Mouse (Mus musculus) thymus, adult 2 months (tissue): Measurements from ENCODE around the gene Swi5. TPM values are rescaled to one million over a fixed set of nuclear protein-coding genes. Genes with fewer than 3 reads are reported as not detected.

ENCODE experiments used
- DNase-seq: peaks from one replicate; pipeline ENCODE4 v3.0.0; 2021
- H3K27ac ChIP-seq: fragments of 200-500 bp; 2 replicates; pipeline ENCODE4 v1.5.1; 2012; ENCODE audit warnings: low read length, control low read depth; ENCODE audit not compliant: control insufficient read depth, insufficient read depth
- H3K27me3 ChIP-seq: fragments of 200-500 bp; 2 replicates; pipeline ENCODE4 v1.6.1; 2012; ENCODE audit warnings: mild to moderate bottlenecking, low read length, moderate library complexity, mixed read lengths; ENCODE audit not compliant: control insufficient read depth, insufficient read depth
- H3K36me3 ChIP-seq: fragments of 200-500 bp; 2 replicates; pipeline ENCODE4 v1.6.1; 2012; ENCODE audit warnings: mild to moderate bottlenecking, low read length, moderate library complexity; ENCODE audit not compliant: control insufficient read depth, insufficient read depth
- H3K4me1 ChIP-seq: fragments of 200-500 bp; replicated peaks from 2 replicates; pipeline ENCODE4 v1.6.1; 2012; ENCODE audit warnings: low read length; ENCODE audit not compliant: control insufficient read depth, insufficient read depth
- H3K4me3 ChIP-seq: fragments of 200-500 bp; 2 replicates; pipeline ENCODE4 v1.5.1; 2012; ENCODE audit warnings: mild to moderate bottlenecking, low read length, control low read depth, moderate library complexity; ENCODE audit not compliant: control insufficient read depth, insufficient read depth
- CTCF ChIP-seq: fragments of 200-500 bp; IDR thresholded peaks from 2 replicates; pipeline ENCODE4 v1.5.1; 2012; ENCODE audit warnings: mild to moderate bottlenecking, control low read depth, low read length, moderate library complexity, borderline replicate concordance; ENCODE audit not compliant: control insufficient read depth, poor library complexity, insufficient read depth; ENCODE audit errors: extremely low read depth
- POLR2A ChIP-seq: fragments of 200-500 bp; IDR thresholded peaks from 2 replicates; pipeline ENCODE4 v1.6.1; 2012; ENCODE audit warnings: mild to moderate bottlenecking, low read length, control low read depth, moderate library complexity; ENCODE audit not compliant: control insufficient read depth, poor library complexity, insufficient read depth; ENCODE audit errors: extremely low read depth
- WGBS: fragments of 180-500 bp; shearing (Covaris S2); methylation state at CpG from one replicate; pipeline ENCODE4 v1.1.7; 2018; 5-methylcytosine and 5-hydroxymethylcytosine counted together
- polyA plus RNA-seq: library from polyadenylated mRNA; depleted of rRNA; stranded (reverse); fragments of >200 nt; gene quantifications from 2 replicates; pipeline ENCODE4 v1.2.3, GENCODE M21; 2012

The Swi5 gene
- polyA plus RNA-seq, 1 experiment, result 168 TPM

- WGBS, result 63% methylated on average over 6 of the region's 6 CpGs
- peaks cover 10% of the 10 kb centered on the region for H3K4me1 ChIP-seq
- peak overlapping the region; percentile 72 for H3K4me3 ChIP-seq
- no peak overlapping the region for H3K27ac ChIP-seq
- DNase-seq, result no peak
- TF ChIP-seq CTCF (no peak), POLR2A (no peak)
- no peaks in the 10 kb centered on the region for H3K27me3 ChIP-seq
- peaks cover 12% of the 10 kb centered on the region for H3K36me3 ChIP-seq
Observed at GRCm38 (mm10) chr2:32258887-32259533, 28.9 kb downstream of the Swi5 start.

GRCm38 (mm10) chr2:32256273-32256672 lies 31.6 kb downstream of the Swi5 start:
- Histone ChIP-seq H3K27me3 (no peaks in the 10 kb centered on the region), H3K4me1 (peaks cover 10% of the 10 kb centered on the region), H3K36me3 (peaks cover 22% of the 10 kb centered on the region), H3K27ac (no peak overlapping the region), H3K4me3 (no peak overlapping the region)
- no peak for DNase-seq
- 94% methylated on average over 11 of the region's 11 CpGs for WGBS
- TF ChIP-seq CTCF (no peak), POLR2A (no peak)

- Histone ChIP-seq H3K27me3 (no peaks in the 10 kb centered on the region), H3K36me3 (peaks cover 26% of the 10 kb centered on the region), H3K4me3 (no peak overlapping the region), H3K27ac (no peak overlapping the region), H3K4me1 (peaks cover 7% of the 10 kb centered on the region)
- WGBS, result 95% methylated on average over 5 of the region's 5 CpGs
- no peak for DNase-seq
- TF ChIP-seq POLR2A (no peak), CTCF (no peak)
Observed at GRCm38 (mm10) chr2:32254563-32254962, 33.3 kb downstream of the Swi5 start.

GRCm38 (mm10) chr2:32253352-32253751 lies 34.5 kb downstream of the Swi5 start:
- Histone ChIP-seq H3K4me3 (no peak overlapping the region), H3K36me3 (peaks cover 26% of the 10 kb centered on the region), H3K27ac (no peak overlapping the region), H3K27me3 (no peaks in the 10 kb centered on the region), H3K4me1 (no peaks in the 10 kb centered on the region)
- DNase-seq, result no peak
- TF ChIP-seq POLR2A, result no peak
- TF ChIP-seq CTCF, result no peak
- WGBS, result 90% methylated on average over 1 of the region's 1 CpGs

- no peak overlapping the region for H3K4me3 ChIP-seq
- peaks cover 21% of the 10 kb centered on the region for H3K36me3 ChIP-seq
- no peak for DNase-seq
- H3K4me1 ChIP-seq, result no peaks in the 10 kb centered on the region
- WGBS, result 96% methylated on average over 5 of the region's 5 CpGs
- no peaks in the 10 kb centered on the region for H3K27me3 ChIP-seq
- TF ChIP-seq CTCF, result no peak
- TF ChIP-seq POLR2A, result no peak
- no peak overlapping the region for H3K27ac ChIP-seq
Observed at GRCm38 (mm10) chr2:32252658-32253057, 35.2 kb downstream of the Swi5 start.

GRCm38 (mm10) chr2:32251791-32252527 lies 35.9 kb downstream of the Swi5 start:
- DNase-seq, result no peak
- TF ChIP-seq CTCF (no peak), POLR2A (no peak)
- Histone ChIP-seq H3K27ac (no peak overlapping the region), H3K36me3 (peaks cover 18% of the 10 kb centered on the region), H3K4me1 (no peaks in the 10 kb centered on the region), H3K4me3 (no peak overlapping the region), H3K27me3 (no peaks in the 10 kb centered on the region)
- 95% methylated on average over 12 of the region's 12 CpGs for WGBS
